Mouse (Mus musculus) ES-Bruce4 (cell line): ENCODE results near the gene Crmp1.

Experiments used
- CTCF ChIP-seq: IDR thresholded peaks from one replicate; pipeline ENCODE4 v1.8.1; 2011; ENCODE audit warnings: low read depth, low read length
- POLR2A ChIP-seq: IDR thresholded peaks from one replicate; pipeline ENCODE4 v1.8.1; 2011; ENCODE audit warnings: low read length; ENCODE audit not compliant: insufficient read depth

DNA sequence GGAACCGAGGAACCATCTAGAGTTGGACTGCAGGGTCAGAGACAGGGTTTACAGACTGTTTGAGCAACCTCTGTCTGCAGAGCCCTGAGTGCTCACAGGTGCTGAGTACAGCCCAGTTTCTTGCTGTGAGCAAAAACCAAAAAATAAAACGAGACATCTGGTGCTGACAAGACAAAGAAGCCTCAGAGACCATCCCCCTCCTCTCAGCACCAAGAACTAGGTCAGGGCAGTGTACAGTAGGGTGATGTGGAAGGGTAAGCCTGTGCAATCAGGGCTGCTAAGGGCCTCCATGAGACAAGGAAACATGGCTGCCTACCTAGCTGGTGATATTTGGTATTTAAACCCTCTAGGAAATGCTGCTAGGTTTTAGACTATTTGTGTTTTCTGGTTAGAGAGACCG, 9.9 kb downstream of the Crmp1 start:
- TF ChIP-seq POLR2A: no peak
- TF ChIP-seq CTCF: no peak
